Mouse (Mus musculus) hindbrain, embryonic 11.5 days (tissue): Measurements from ENCODE around the gene Ctss. TPM values are rescaled to one million over a fixed set of nuclear protein-coding genes. Genes with fewer than 3 reads are reported as not detected.
"Not testable (repeated sequence)": the region's sequence is repeated elsewhere in the genome, so short reads cannot be mapped to it uniquely, and the experiment has no call there.

Experiments used
- ATAC-seq: fragments of 200-750 bp; cut with Nextera tagmentation; 2 replicates; pipeline ENCODE4 v1.8.0; 2017; ENCODE audit warnings: mild to moderate bottlenecking, moderate TSS enrichment, moderate library complexity; ENCODE audit not compliant: low FRiP score
- DNase-seq: peaks from one replicate; pipeline ENCODE4 v3.0.0-alpha.2; 2015; ENCODE audit warnings: low spot score
- H3K27ac ChIP-seq: fragments of 300-500 bp; sonication (generic); 2 replicates; pipeline ENCODE4 v1.5.1; 2014; ENCODE audit warnings: mild to moderate bottlenecking, low read depth, low read length
- H3K27me3 ChIP-seq: fragments of 300-500 bp; sonication (generic); 2 replicates; pipeline ENCODE4 v1.6.1; 2014; ENCODE audit warnings: mild to moderate bottlenecking, low read length, moderate library complexity, mixed read lengths; ENCODE audit not compliant: control insufficient read depth, insufficient read depth
- H3K36me3 ChIP-seq: fragments of 300-500 bp; sonication (generic); 2 replicates; pipeline ENCODE4 v1.6.1; 2014; ENCODE audit warnings: mild to moderate bottlenecking, low read length, moderate library complexity, mixed read lengths; ENCODE audit not compliant: control insufficient read depth, insufficient read depth
- H3K4me1 ChIP-seq: fragments of 300-500 bp; sonication (generic); replicated peaks from 2 replicates; pipeline ENCODE4 v1.6.1; 2014; ENCODE audit warnings: low read length, mixed read lengths; ENCODE audit not compliant: control insufficient read depth, insufficient read depth
- H3K4me2 ChIP-seq: fragments of 300-500 bp; sonication (generic); replicated peaks from 2 replicates; pipeline ENCODE4 v1.6.1; 2014; ENCODE audit warnings: mild to moderate bottlenecking, low read depth, low read length
- H3K4me3 ChIP-seq: fragments of 300-500 bp; sonication (generic); 2 replicates; pipeline ENCODE4 v1.5.1; 2014; ENCODE audit warnings: low read depth, low read length
- H3K9ac ChIP-seq: fragments of 300-500 bp; sonication (generic); 2 replicates; pipeline ENCODE4 v1.6.1; 2014; ENCODE audit warnings: low read depth, low read length
- H3K9me3 ChIP-seq: fragments of 300-500 bp; sonication (generic); 2 replicates; pipeline ENCODE4 v1.6.1; 2016; ENCODE audit warnings: low read length; ENCODE audit not compliant: control insufficient read depth
- WGBS: fragments of 180-500 bp; shearing (Covaris S2); extraction: QIAGEN DNeasy Blood & Tissue Kit; methylation state at CpG from one replicate; pipeline ENCODE4 v1.1.7; 2014; 5-methylcytosine and 5-hydroxymethylcytosine counted together
- polyA plus RNA-seq: library from polyadenylated mRNA; unstranded; fragments of >200 nt; fragmentation: Nextera tagmentation; extraction: Ambion mirVana; gene quantifications from 2 replicates; pipeline ENCODE4 v1.2.1, GENCODE M21; 2014

Ctss gene
- polyA plus RNA-seq, 1 experiment from 2014 or later: 12.3 TPM

DNA sequence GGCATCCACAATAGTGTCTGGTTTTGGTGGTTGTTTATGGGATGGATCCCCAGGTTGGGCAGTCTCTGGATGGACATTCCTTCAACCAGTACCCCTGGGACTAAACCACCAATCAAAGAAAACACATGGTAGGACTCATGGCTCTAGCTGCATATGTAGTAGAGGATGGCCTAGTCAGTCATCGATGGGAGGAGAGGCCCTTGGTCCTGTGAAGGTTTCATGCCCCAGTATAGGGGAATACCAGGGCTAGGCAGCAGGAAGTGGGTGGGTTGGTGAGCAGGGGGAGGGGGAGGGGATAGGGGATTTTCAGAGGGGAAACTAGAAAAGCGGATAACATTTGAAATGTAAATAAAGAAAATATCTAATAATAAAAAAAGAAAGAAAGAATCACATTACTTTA lies 14.6 kb downstream of the Ctss start:
- H3K27me3 ChIP-seq, H3K9me3 ChIP-seq, H3K4me1 ChIP-seq, ATAC-seq, H3K4me2 ChIP-seq, H3K36me3 ChIP-seq, H3K4me3 ChIP-seq, DNase-seq, H3K27ac ChIP-seq, H3K9ac ChIP-seq: not testable (repeated sequence)
- 87% methylated on average over 2 of the region's 2 CpGs for WGBS

DNA sequence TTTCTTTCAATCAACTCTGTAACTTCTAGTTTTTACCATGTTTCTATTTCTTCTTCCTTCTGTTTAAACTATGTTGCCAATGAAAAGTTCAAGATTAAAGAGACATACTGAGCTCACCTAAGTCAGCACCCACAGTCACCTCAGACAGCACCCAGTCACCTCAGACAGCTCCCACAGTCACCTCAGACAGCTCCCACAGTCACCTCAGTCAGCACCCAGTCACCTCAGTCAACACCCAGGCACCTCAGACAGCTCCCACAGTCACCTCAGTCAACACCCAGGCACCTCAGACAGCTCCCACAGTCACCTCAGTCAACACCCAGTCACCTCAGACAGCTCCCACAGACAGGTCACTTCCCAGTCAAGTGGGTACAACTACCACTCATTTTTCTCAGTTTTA lies 15.6 kb downstream of the Ctss start:
- DNase-seq (no peak), ATAC-seq (no peak)
- H3K36me3 ChIP-seq: no peaks in the 10 kb centered on the region
- no peak overlapping the region for H3K27ac ChIP-seq
- no peak overlapping the region for H3K4me2 ChIP-seq
- no peak overlapping the region for H3K4me3 ChIP-seq
- H3K9ac ChIP-seq: no peak overlapping the region
- H3K9me3 ChIP-seq: no peaks in the 10 kb centered on the region
- no peaks in the 10 kb centered on the region for H3K27me3 ChIP-seq
- no peaks in the 10 kb centered on the region for H3K4me1 ChIP-seq

DNA sequence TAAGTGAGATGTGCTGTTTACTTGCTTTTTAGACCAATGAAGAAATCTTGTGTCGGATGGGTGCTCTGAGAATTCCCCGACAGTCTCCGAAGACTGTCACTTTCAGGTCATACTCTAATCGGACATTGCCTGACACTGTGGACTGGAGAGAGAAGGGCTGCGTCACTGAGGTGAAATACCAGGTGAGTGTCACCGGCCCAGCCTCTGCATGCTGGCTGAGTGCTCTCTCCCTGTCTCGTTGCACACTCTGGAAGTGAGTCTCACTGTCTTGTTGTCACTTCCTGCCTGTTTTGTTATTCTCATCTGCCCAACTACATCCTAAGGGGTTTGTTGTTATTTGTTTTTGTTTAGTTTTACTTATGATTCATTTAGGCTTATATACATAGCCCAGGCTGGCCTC lies 16.4 kb downstream of the Ctss start:
- no peaks in the 10 kb centered on the region for H3K27me3 ChIP-seq
- no peak overlapping the region for H3K27ac ChIP-seq
- H3K4me1 ChIP-seq: no peaks in the 10 kb centered on the region
- DNase-seq: no peak
- no peak overlapping the region for H3K4me2 ChIP-seq
- ATAC-seq: no peak
- H3K9ac ChIP-seq: no peak overlapping the region
- H3K4me3 ChIP-seq: no peak overlapping the region
- no peaks in the 10 kb centered on the region for H3K9me3 ChIP-seq
- WGBS: 77% methylated on average over 7 of the region's 7 CpGs
- no peaks in the 10 kb centered on the region for H3K36me3 ChIP-seq

DNA sequence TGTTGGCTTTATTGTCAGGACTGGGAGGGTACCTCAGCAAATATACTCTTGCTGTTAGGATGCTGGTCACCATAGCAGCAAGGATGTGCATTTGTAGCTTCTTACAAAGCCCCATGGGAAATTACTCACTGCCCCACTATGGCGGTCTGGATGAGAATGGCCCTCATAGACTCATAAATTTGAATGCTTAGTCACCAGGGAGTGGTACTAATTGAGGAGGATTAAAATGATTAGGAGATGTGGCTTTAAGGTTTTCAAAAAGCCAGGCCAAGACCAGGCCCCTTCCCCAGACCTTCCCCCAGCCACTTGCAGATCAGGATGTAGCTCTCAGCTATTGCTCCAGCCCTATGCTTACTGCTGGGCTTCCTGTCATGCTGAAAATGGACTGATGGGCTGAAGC lies 23.6 kb downstream of the Ctss start:
- H3K9me3 ChIP-seq: no peaks in the 10 kb centered on the region
- 70% methylated on average over 1 of the region's 1 CpGs for WGBS
- no peak overlapping the region for H3K4me3 ChIP-seq

DNA sequence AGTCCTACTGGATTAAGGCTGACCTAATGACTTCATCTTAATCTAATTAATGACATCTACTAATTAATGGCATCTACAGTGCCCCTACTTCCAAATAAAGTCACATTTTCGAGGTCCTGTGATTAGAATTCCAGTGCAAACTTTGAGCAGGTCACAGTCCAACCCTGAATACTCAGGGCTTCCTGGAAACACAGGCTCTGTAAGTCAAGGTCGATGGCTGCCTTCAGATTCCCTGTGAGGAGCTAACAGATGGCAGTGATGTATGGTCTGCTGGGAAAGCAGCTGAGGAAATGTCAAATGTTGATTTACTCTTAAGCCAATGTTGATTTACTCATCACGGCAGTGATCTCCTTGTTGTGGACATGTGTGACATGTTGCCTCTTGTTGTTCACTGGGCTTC lies 27.4 kb downstream of the Ctss start:
- no peak overlapping the region for H3K4me2 ChIP-seq

More for the DNA sequence above, 23.6 kb downstream of the Ctss start:
- Histone ChIP-seq H3K27ac (no peak overlapping the region), H3K27me3 (no peaks in the 10 kb centered on the region), H3K4me2 (no peak overlapping the region), H3K4me1 (no peaks in the 10 kb centered on the region), H3K9ac (no peak overlapping the region), H3K36me3 (no peaks in the 10 kb centered on the region)
- no peak for DNase-seq
- no peak for ATAC-seq

DNA sequence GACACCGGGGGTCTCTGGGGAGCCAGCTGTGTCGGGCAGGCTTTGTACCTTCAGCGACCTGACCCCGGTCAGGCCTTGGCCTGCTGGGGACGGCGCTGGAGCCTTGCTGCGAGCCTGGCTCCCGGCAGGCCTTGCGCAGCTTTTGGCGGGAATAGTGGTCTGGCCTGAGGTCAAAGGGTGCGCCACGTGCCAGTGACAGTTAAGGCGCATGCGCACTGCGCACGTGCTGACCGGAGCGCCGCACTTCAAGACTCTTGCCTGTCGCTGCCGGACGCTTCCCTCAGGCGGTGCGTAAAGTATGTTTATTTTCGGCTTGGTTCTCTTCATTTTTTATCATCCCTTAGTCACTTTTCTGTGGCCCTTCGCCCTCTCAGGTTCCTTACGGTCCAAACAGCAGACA lies 32.9 kb downstream of the Ctss start, which contains the start of gene Hormad1:
TSS of gene Hormad1 (plus strand) at position 241 of the 400 bp plus-strand sequence.
- Histone ChIP-seq H3K9me3 (no peaks in the 10 kb centered on the region), H3K9ac (no peak within 1 kb of the TSS), H3K27me3 (no peaks in the 10 kb centered on the region), H3K4me1 (no peaks in the 10 kb centered on the region), H3K36me3 (no peaks in the 10 kb centered on the region), H3K4me2 (no peak within 1 kb of the TSS), H3K4me3 (no peak within 1 kb of the TSS), H3K27ac (no peak within 1 kb of the TSS)
- ATAC-seq (no peak), DNase-seq (no peak)
- WGBS: 89% methylated on average over 27 of the region's 27 CpGs

More for the DNA sequence above, 27.4 kb downstream of the Ctss start:
- WGBS: 63% methylated on average over 3 of the region's 3 CpGs
- ATAC-seq (no peak), DNase-seq (no peak)
- no peaks in the 10 kb centered on the region for H3K36me3 ChIP-seq
- no peak overlapping the region for H3K27ac ChIP-seq
- H3K9me3 ChIP-seq: no peaks in the 10 kb centered on the region
- H3K4me1 ChIP-seq: no peaks in the 10 kb centered on the region
- H3K27me3 ChIP-seq: no peaks in the 10 kb centered on the region
- no peak overlapping the region for H3K4me3 ChIP-seq
- no peak overlapping the region for H3K9ac ChIP-seq

DNA sequence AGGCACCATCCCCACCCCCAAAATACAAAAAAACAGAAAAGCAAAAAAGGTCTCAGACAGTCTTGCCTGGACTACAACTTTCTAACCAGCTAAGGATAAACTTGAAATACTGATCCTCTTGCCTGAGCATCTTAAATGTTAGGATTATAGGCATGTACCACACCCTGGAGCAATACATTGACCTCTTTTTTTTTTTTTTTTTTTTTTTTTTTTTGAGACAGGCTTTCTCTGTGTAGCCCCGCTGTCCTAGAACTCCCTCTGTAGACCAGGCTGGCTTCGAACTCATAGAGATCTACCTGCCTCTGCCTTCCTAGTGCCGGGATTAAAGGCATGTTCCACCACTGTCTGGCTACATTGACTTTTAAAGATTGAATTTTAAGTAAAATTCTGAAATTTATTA lies 34.2 kb downstream of the Ctss start:
- Histone ChIP-seq H3K9me3 (no peaks in the 10 kb centered on the region), H3K9ac (no peak overlapping the region), H3K27ac (no peak overlapping the region), H3K4me3 (no peak overlapping the region), H3K36me3 (no peaks in the 10 kb centered on the region), H3K4me2 (no peak overlapping the region), H3K4me1 (no peaks in the 10 kb centered on the region), H3K27me3 (no peaks in the 10 kb centered on the region)
- DNase-seq (no peak), ATAC-seq (no peak)
- 91% methylated on average over 3 of the region's 3 CpGs for WGBS

DNA sequence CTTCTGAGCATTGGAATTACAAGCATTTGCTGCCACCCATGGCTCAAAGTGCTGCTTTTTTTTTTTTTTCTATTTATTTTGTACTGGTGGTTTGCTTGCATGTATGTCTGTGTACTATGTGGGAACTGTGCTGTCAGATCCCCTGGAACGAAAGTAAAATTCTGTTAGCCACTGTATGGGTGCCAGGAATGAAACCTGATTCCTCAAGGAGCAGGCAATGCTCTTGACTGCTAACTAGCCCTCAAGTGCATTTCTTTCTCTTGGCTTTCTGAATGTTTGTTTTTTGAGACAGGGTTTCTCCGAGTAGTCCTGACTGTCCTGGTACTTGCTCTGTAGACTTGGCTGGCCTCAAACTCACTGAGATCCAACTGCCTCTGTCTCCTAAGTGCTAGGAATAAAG lies 35.2 kb downstream of the Ctss start:
- no peak overlapping the region for H3K27ac ChIP-seq
- H3K4me3 ChIP-seq: no peak overlapping the region
- H3K9me3 ChIP-seq: no peaks in the 10 kb centered on the region
- H3K9ac ChIP-seq: no peak overlapping the region
- DNase-seq: no peak
- H3K27me3 ChIP-seq: no peaks in the 10 kb centered on the region
- H3K4me1 ChIP-seq: no peaks in the 10 kb centered on the region
- ATAC-seq: no peak
- 85% methylated on average over 2 of the region's 2 CpGs for WGBS
- no peaks in the 10 kb centered on the region for H3K36me3 ChIP-seq
- H3K4me2 ChIP-seq: no peak overlapping the region

DNA sequence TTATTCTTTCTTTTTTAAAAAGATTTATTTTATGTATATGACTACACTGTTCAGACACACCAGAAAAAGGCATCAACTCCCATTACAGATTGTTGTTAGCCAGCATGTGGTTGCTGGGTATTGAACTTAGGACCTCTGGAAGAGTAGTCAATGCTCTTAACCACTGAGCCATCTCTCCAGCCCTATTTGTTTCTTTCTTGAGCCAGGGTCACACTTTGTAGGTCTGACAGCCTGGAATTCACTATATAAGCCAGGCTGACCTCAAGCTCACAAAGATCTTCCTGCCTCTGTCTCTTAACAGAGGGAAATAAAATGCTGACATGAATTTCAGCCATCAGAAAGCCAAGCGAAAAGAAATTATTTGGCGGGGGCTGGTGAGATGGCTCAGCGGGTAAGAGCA lies 43.0 kb downstream of the Ctss start:
- ATAC-seq: no peak
- H3K9me3 ChIP-seq: no peaks in the 10 kb centered on the region
- no peaks in the 10 kb centered on the region for H3K4me1 ChIP-seq
- WGBS: 91% methylated on average over 3 of the region's 3 CpGs
- no peak overlapping the region for H3K4me2 ChIP-seq
- no peak overlapping the region for H3K9ac ChIP-seq
- H3K27ac ChIP-seq: no peak overlapping the region
- H3K36me3 ChIP-seq: no peaks in the 10 kb centered on the region
- no peak overlapping the region for H3K4me3 ChIP-seq
- DNase-seq: no peak
- no peaks in the 10 kb centered on the region for H3K27me3 ChIP-seq
